Mouse (Mus musculus) midbrain, postnatal 0 days (tissue): ENCODE data around the gene Arhgap35. TPM values are rescaled to one million over a fixed set of nuclear protein-coding genes. Genes with fewer than 3 reads are reported as not detected.

ENCODE experiments used
- ATAC-seq: fragments of 200-750 bp; cut with Nextera tagmentation; 2 replicates; pipeline ENCODE4 v1.8.0; 2017; ENCODE audit warnings: moderate number of reproducible peaks, mild to moderate bottlenecking, moderate TSS enrichment, moderate library complexity; ENCODE audit not compliant: low FRiP score
- DNase-seq: peaks from one replicate; pipeline ENCODE4 v3.0.0-alpha.2; 2015; ENCODE audit warnings: low spot score
- H3K27ac ChIP-seq: fragments of 300-500 bp; sonication (generic); 2 replicates; pipeline ENCODE4 v1.5.1; 2014; ENCODE audit warnings: low read depth, mild to moderate bottlenecking, low read length, mixed read lengths
- H3K27me3 ChIP-seq: fragments of 300-500 bp; sonication (generic); 2 replicates; pipeline ENCODE4 v1.6.1; 2014; ENCODE audit warnings: low read length, control low read depth, mixed read lengths; ENCODE audit not compliant: insufficient read depth
- H3K36me3 ChIP-seq: fragments of 300-500 bp; sonication (generic); 2 replicates; pipeline ENCODE4 v1.6.1; 2014; ENCODE audit warnings: low read length, control low read depth, mixed read lengths; ENCODE audit not compliant: insufficient read depth
- H3K4me1 ChIP-seq: fragments of 300-500 bp; sonication (generic); 2 replicates; pipeline ENCODE4 v1.6.1; 2014; ENCODE audit warnings: mild to moderate bottlenecking, control low read depth, antibody characterized with exemption, low read length, mixed read lengths; ENCODE audit not compliant: insufficient read depth
- H3K4me2 ChIP-seq: fragments of 300-500 bp; sonication (generic); 2 replicates; pipeline ENCODE4 v1.6.1; 2014; ENCODE audit warnings: low read depth, mild to moderate bottlenecking, low read length, mixed read lengths; ENCODE audit not compliant: poor library complexity, severe bottlenecking
- H3K4me3 ChIP-seq: fragments of 300-500 bp; sonication (generic); 2 replicates; pipeline ENCODE4 v1.5.1; 2014; ENCODE audit warnings: low read depth, mild to moderate bottlenecking, low read length, moderate library complexity
- H3K9ac ChIP-seq: fragments of 300-500 bp; sonication (generic); replicated peaks from 2 replicates; pipeline ENCODE4 v1.6.1; 2014; ENCODE audit warnings: mild to moderate bottlenecking, low read length, moderate library complexity, mixed read lengths; ENCODE audit not compliant: poor library complexity, severe bottlenecking
- H3K9me3 ChIP-seq: fragments of 300-500 bp; sonication (generic); 2 replicates; pipeline ENCODE4 v1.6.1; 2016; ENCODE audit warnings: low read length, control low read depth
- CTCF ChIP-seq: IDR thresholded peaks from 2 replicates; pipeline ENCODE4 v1.5.1; 2016; ENCODE audit warnings: antibody characterized with exemption, mild to moderate bottlenecking
- WGBS: fragments of 180-500 bp; shearing (Covaris S2); extraction: QIAGEN DNeasy Blood & Tissue Kit; methylation state at CpG from one replicate; pipeline ENCODE4 v1.1.7; 2014; 5-methylcytosine and 5-hydroxymethylcytosine counted together
- polyA plus RNA-seq: library from polyadenylated mRNA; unstranded; fragments of >200 nt; fragmentation: Nextera tagmentation; extraction: Ambion mirVana; gene quantifications from 2 replicates; pipeline ENCODE4 v1.2.1, GENCODE M21; 2015
- total RNA-seq: library from RNA; depleted of rRNA; stranded (reverse); fragments of >200 nt; gene quantifications from 2 replicates; pipeline ENCODE4 v1.2.3, GENCODE M21; 2014

The Arhgap35 gene
- total and polyA plus RNA-seq, 2 experiments from 2014 or later: 26.9 to 157 TPM

GRCm38 (mm10) chr7:16591292-16591691, 23.5 kb downstream of the Arhgap35 start:
- DNase-seq (no peak), ATAC-seq (no peak)
- no peaks in the 10 kb centered on the region; the same call in 1 of the 2 replicates for H3K36me3 ChIP-seq
- H3K4me1 ChIP-seq: no peaks in the 10 kb centered on the region
- 67% methylated on average over 1 of the region's 1 CpGs for WGBS
- no peaks in the 10 kb centered on the region for H3K9me3 ChIP-seq
- no peak overlapping the region for H3K4me3 ChIP-seq
- H3K27ac ChIP-seq: no peak overlapping the region
- H3K4me2 ChIP-seq: no peak overlapping the region
- H3K9ac ChIP-seq: no peak overlapping the region
- H3K27me3 ChIP-seq: no peaks in the 10 kb centered on the region
- TF ChIP-seq CTCF: no peak

- H3K9ac ChIP-seq: no peak overlapping the region
- no peak for TF ChIP-seq CTCF
- 88% methylated on average over 3 of the region's 3 CpGs for WGBS
- no peaks in the 10 kb centered on the region for H3K9me3 ChIP-seq
- no peak overlapping the region for H3K27ac ChIP-seq
- H3K36me3 ChIP-seq: no peaks in the 10 kb centered on the region; the same call in 1 of the 2 replicates
- ATAC-seq (no peak), DNase-seq (no peak)
- H3K4me3 ChIP-seq: no peak overlapping the region
- no peak overlapping the region for H3K4me2 ChIP-seq
- H3K4me1 ChIP-seq: no peaks in the 10 kb centered on the region
- no peaks in the 10 kb centered on the region for H3K27me3 ChIP-seq
Measured at GRCm38 (mm10) chr7:16587649-16588048, 27.1 kb downstream of the Arhgap35 start.

GRCm38 (mm10) chr7:16584384-16584783, 30.4 kb downstream of the Arhgap35 start:
- Histone ChIP-seq H3K36me3 (no peaks in the 10 kb centered on the region; the same call in 1 of the 2 replicates), H3K4me3 (no peak overlapping the region), H3K4me1 (0 out of 2 replicates have a peak, but pooled peaks cover 3% of the 10 kb centered on the region), H3K27ac (no peak overlapping the region), H3K27me3 (no peaks in the 10 kb centered on the region), H3K9ac (no peak overlapping the region), H3K4me2 (no peak overlapping the region), H3K9me3 (no peaks in the 10 kb centered on the region)
- TF ChIP-seq CTCF: no peak
- ATAC-seq: no peak
- peak; percentile 19 for DNase-seq

- Histone ChIP-seq H3K4me3 (no peak overlapping the region), H3K9me3 (no peaks in the 10 kb centered on the region), H3K9ac (no peak overlapping the region), H3K4me2 (no peak overlapping the region), H3K27me3 (no peaks in the 10 kb centered on the region), H3K36me3 (no peaks in the 10 kb centered on the region; the same call in 1 of the 2 replicates), H3K4me1 (0 out of 2 replicates have a peak, but pooled peaks cover 3% of the 10 kb centered on the region), H3K27ac (no peak overlapping the region)
- DNase-seq (no peak), ATAC-seq (no peak)
- 86% methylated on average over 1 of the region's 1 CpGs for WGBS
- TF ChIP-seq CTCF: no peak
Measured at GRCm38 (mm10) chr7:16583775-16584174, 31.0 kb downstream of the Arhgap35 start.

GRCm38 (mm10) chr7:16582299-16582698, 32.5 kb downstream of the Arhgap35 start:
- no peak overlapping the region for H3K4me3 ChIP-seq
- no peak for TF ChIP-seq CTCF
- no peaks in the 10 kb centered on the region for H3K36me3 ChIP-seq
- 84% methylated on average over 3 of the region's 3 CpGs for whole genome bisulfite sequencing
- H3K27me3 ChIP-seq: no peaks in the 10 kb centered on the region
- no peaks in the 10 kb centered on the region for H3K9me3 ChIP-seq
- H3K27ac ChIP-seq: no peak overlapping the region
- no peak for ATAC-seq
- H3K4me1 ChIP-seq: 0 out of 2 replicates have a peak, but pooled peaks cover 3% of the 10 kb centered on the region
- no peak overlapping the region for H3K4me2 ChIP-seq
- no peak overlapping the region for H3K9ac ChIP-seq
- no peak for DNase-seq

- Histone ChIP-seq H3K4me1 (0 out of 2 replicates have a peak, but pooled peaks cover 3% of the 10 kb centered on the region), H3K4me2 (no peak overlapping the region), H3K4me3 (no peak overlapping the region), H3K9me3 (no peaks in the 10 kb centered on the region), H3K27ac (peak overlapping the region; percentile 38; the same call in 1 of the 2 replicates), H3K27me3 (no peaks in the 10 kb centered on the region), H3K9ac (no peak overlapping the region), H3K36me3 (no peaks in the 10 kb centered on the region)
- TF ChIP-seq CTCF: no peak
- 62% methylated on average over 13 of the region's 13 CpGs for WGBS
- ATAC-seq: no peak
- DNase-seq: no peak
Measured at GRCm38 (mm10) chr7:16581276-16582100, 33.3 kb downstream of the Arhgap35 start.
